Mouse (Mus musculus) liver, embryonic 18 days (tissue): ENCODE measurements around the gene Asic2. TPM values are rescaled to one million over a fixed set of nuclear protein-coding genes. Genes with fewer than 3 reads are reported as not detected.

Source experiments
- polyA plus RNA-seq: library from polyadenylated mRNA; depleted of rRNA; stranded (reverse); fragments of >200 nt; gene quantifications from 2 replicates; pipeline ENCODE4 v1.2.3, GENCODE M21; 2012; rRNA removed

The Asic2 gene
- polyA plus RNA-seq = not detected in 2 replicates

GRCm38 (mm10) chr11:81968401-81968881, at the start of gene Asic2:
Gene Asic2, minus strand, starts transcription at chr11:81968457.

GRCm38 (mm10) chr11:81860250-81860972, 107.8 kb downstream of the Asic2 start, which contains the start of gene 5530401A14Rik:
Gene 5530401A14Rik, plus strand, starts transcription at chr11:81860673.

GRCm38 (mm10) chr11:80858065-80858464, 1110.2 kb downstream of the Asic2 start, which contains the start of gene Spaca3:
Gene Spaca3, plus strand, starts transcription at chr11:80858365.

Other genes with a start within 250 kb of the Asic2 start
- gene 5530401A14Rik, start 107.8 kb downstream of the Asic2 start, polyA plus RNA-seq = not detected in 2 replicates
- gene Ccl2, start 67.1 kb upstream of the Asic2 start, polyA plus RNA-seq = 3.2 and 3.8 TPM in 2 replicates
- gene Gm17268, start 70.1 kb upstream of the Asic2 start, polyA plus RNA-seq = not detected in 2 replicates
- gene Ccl7, start 77.3 kb upstream of the Asic2 start, polyA plus RNA-seq = 0.71 and 1.00 TPM in 2 replicates
- gene Ccl11, start 89.4 kb upstream of the Asic2 start, polyA plus RNA-seq = 0.07 and 0.08 TPM in 2 replicates
- gene Ccl12, start 133.4 kb upstream of the Asic2 start, polyA plus RNA-seq = 2.0 and 2.3 TPM in 2 replicates
- gene Ccl8, start 146.7 kb upstream of the Asic2 start, polyA plus RNA-seq = 0.12 and 0.52 TPM in 2 replicates